12 mouse cellular contexts compared by ENCODE assay signal in genomic region chr11:117830401-117830800, GRCm38 (mm10). TPM values are rescaled to one million over a fixed set of nuclear protein-coding genes. Genes with fewer than 3 reads are reported as not detected.
A peak's percentile ranks its signal among the peaks of the same experiment; 100 is the strongest.
DNase-seq lines count a peak whose midpoint lies in the region; ATAC-seq and TF ChIP-seq lines count a peak whose summit lies in the region.
"Had no signal": no experiment of that assay in that cellular context is flagged by ENCODE, and none has a peak within 500 bp of the region (broad histone marks: within the 10 kb centered on the region; RNA-seq: fewer than 3 reads in every experiment).

No protein-coding gene starts in this region.

- DNase-seq in kidney, adult 2 months, result no peak
- no peak for DNase-seq in kidney, postnatal 4 days
- DNase-seq in cerebellum, postnatal 25 days, result no peak
- no peak for DNase-seq in cerebellum, postnatal 10 days
- DNase-seq: layer of hippocampus, adult 9-11 months; right cerebral cortex, postnatal 25 days had no signal

- H3K9ac ChIP-seq in limb, embryonic 12.5 days (replicated peaks), result no peak overlapping the region
- H3K9ac ChIP-seq in forebrain, embryonic 13.5 days, result no peak overlapping the region
- H3K9ac ChIP-seq: embryonic facial prominence, embryonic 12.5 days had no signal

- peak overlapping the region; percentile 95 for H3K27ac ChIP-seq in kidney, adult 2 months (ENCODE audit: insufficient read depth, low read depth, low read length)
- peak overlapping the region; percentile 79 for H3K27ac ChIP-seq in bone marrow, adult 2 months (ENCODE audit: control insufficient read depth, insufficient read depth, low read depth, low read length, poor library complexity)
- peak overlapping the region; percentile 29; the same call in 1 of the 2 replicates for H3K27ac ChIP-seq in limb, embryonic 12.5 days
- no peak overlapping the region for H3K27ac ChIP-seq in forebrain, embryonic 13.5 days
- H3K27ac ChIP-seq: embryonic facial prominence, embryonic 12.5 days had no signal

- H3K27me3 ChIP-seq in kidney, adult 2 months (replicated peaks; ENCODE audit: control insufficient read depth, insufficient read depth, low read length), result no peaks in the 10 kb centered on the region
- no peaks in the 10 kb centered on the region for H3K27me3 ChIP-seq in limb, embryonic 12.5 days
- no peaks in the 10 kb centered on the region for H3K27me3 ChIP-seq in forebrain, embryonic 13.5 days
- H3K27me3 ChIP-seq: embryonic facial prominence, embryonic 12.5 days had no signal

- 65% methylated on average over 9 of the region's 9 CpGs for WGBS in kidney, adult 2 months
- WGBS in bone marrow, adult 2 months, result 32% methylated on average over 9 of the region's 9 CpGs
- 85% methylated on average over 9 of the region's 9 CpGs for WGBS in limb, embryonic 12.5 days
- 65% methylated on average over 9 of the region's 9 CpGs for WGBS in forebrain, embryonic 13.5 days

- no peak overlapping the region for H3K4me3 ChIP-seq in kidney, adult 2 months (ENCODE audit: insufficient read depth, low read depth, low read length)
- H3K4me3 ChIP-seq in bone marrow, adult 2 months (replicated peaks; ENCODE audit: control insufficient read depth, low read depth, low read length), result peak overlapping the region; percentile 50
- no peak overlapping the region for H3K4me3 ChIP-seq in limb, embryonic 12.5 days (replicated peaks)
- H3K4me3 ChIP-seq in forebrain, embryonic 13.5 days, result no peak overlapping the region
- H3K4me3 ChIP-seq: embryonic facial prominence, embryonic 12.5 days had no signal

- TF ChIP-seq POLR2A in kidney, adult 2 months (IDR thresholded peaks at IDR 0.05; ENCODE audit: low read depth, low read length), result no peak
- no peak for TF ChIP-seq POLR2A in bone marrow, adult 2 months (IDR thresholded peaks at IDR 0.05; ENCODE audit: borderline replicate concordance, control insufficient read depth, low read depth, low read length)

- peaks cover 55% of the 10 kb centered on the region for H3K4me1 ChIP-seq in kidney, adult 2 months (ENCODE audit: control insufficient read depth, insufficient read depth, low read length)
- H3K4me1 ChIP-seq in bone marrow, adult 2 months (ENCODE audit: control insufficient read depth, insufficient read depth, low read length), result peaks cover 12% of the 10 kb centered on the region
- peaks cover 41% of the 10 kb centered on the region for H3K4me1 ChIP-seq in limb, embryonic 12.5 days (replicated peaks)
- H3K4me1 ChIP-seq in forebrain, embryonic 13.5 days, result peaks cover 50% of the 10 kb centered on the region

- no peak overlapping the region for H3K4me2 ChIP-seq in limb, embryonic 12.5 days
- H3K4me2 ChIP-seq in forebrain, embryonic 13.5 days, result no peak overlapping the region
- H3K4me2 ChIP-seq: embryonic facial prominence, embryonic 12.5 days had no signal

- no peaks in the 10 kb centered on the region for H3K36me3 ChIP-seq in kidney, adult 2 months (ENCODE audit: control insufficient read depth, insufficient read depth, low read length)
- no peaks in the 10 kb centered on the region for H3K36me3 ChIP-seq in limb, embryonic 12.5 days
- H3K36me3 ChIP-seq in forebrain, embryonic 13.5 days (ENCODE audit: poor library complexity, severe bottlenecking), result no peaks in the 10 kb centered on the region
- H3K36me3 ChIP-seq: embryonic facial prominence, embryonic 12.5 days had no signal

- no peak for ATAC-seq in limb, embryonic 12.5 days (ENCODE audit: insufficient number of reproducible peaks, insufficient read depth, low FRiP score, low TSS enrichment, low read depth)
- peak; percentile 16 for ATAC-seq in megakaryocyte-erythroid progenitor cell, adult 5-6 weeks (replicated peaks; ENCODE audit: low FRiP score, low TSS enrichment, poor library complexity, severe bottlenecking)
- ATAC-seq in forebrain, embryonic 13.5 days, result no peak
- ATAC-seq: midbrain, embryonic 16.5 days had no signal

- no peak for TF ChIP-seq CTCF in kidney, adult 2 months (conservative IDR thresholded peaks at IDR 0.05; ENCODE audit: insufficient read depth, insufficient read length, low read depth, low read length)
- no peak for TF ChIP-seq CTCF in bone marrow, adult 2 months (IDR thresholded peaks at IDR 0.05; ENCODE audit: control insufficient read depth, insufficient read depth, low read length)

- H3K9me3 ChIP-seq in limb, embryonic 12.5 days, result no peaks in the 10 kb centered on the region
- H3K9me3 ChIP-seq in forebrain, embryonic 13.5 days (replicated peaks), result no peaks in the 10 kb centered on the region
- H3K9me3 ChIP-seq: embryonic facial prominence, embryonic 12.5 days had no signal

RNA-seq across cellular contexts. Expression of gene Tk1, which starts 4.5 kb away (rescaled TPM):
- 15.5 and 15.8 TPM in 2 replicates for polyA plus RNA-seq in kidney, adult 2 months (2012; rRNA removed)
- polyA plus RNA-seq in bone marrow, adult 2 months (2011; ENCODE audit: insufficient read depth, insufficient read length, low replicate concordance, missing spikeins), result 145 and 156 TPM in 2 replicates
- polyA plus RNA-seq in limb, embryonic 12.5 days (2016; fragmentation: Nextera tagmentation; extraction: Ambion mirVana), result 136 and 143 TPM in 2 replicates
- total RNA-seq in megakaryocyte-erythroid progenitor cell, adult 5-6 weeks (2014; fragmentation: Nextera tagmentation), result 191 and 266 TPM in 2 replicates
- 46.7 and 52.5 TPM in 2 replicates for total RNA-seq in megakaryocyte-erythroid progenitor cell, adult 5-6 weeks (2017)
- 103 and 104 TPM in 2 replicates for polyA plus RNA-seq in forebrain, embryonic 13.5 days (2015; fragmentation: Nextera tagmentation; extraction: Ambion mirVana)

RNA-seq across cellular contexts. Expression of gene Afmid, which starts 4.7 kb away (rescaled TPM):
- polyA plus RNA-seq in kidney, adult 2 months (2012; rRNA removed), result 85.6 and 89.7 TPM in 2 replicates
- 16.9 and 21.8 TPM in 2 replicates for polyA plus RNA-seq in bone marrow, adult 2 months (2011; ENCODE audit: insufficient read depth, insufficient read length, low replicate concordance, missing spikeins)
- polyA plus RNA-seq in limb, embryonic 12.5 days (2016; fragmentation: Nextera tagmentation; extraction: Ambion mirVana), result 3.5 and 4.2 TPM in 2 replicates
- 7.2 and 9.4 TPM in 2 replicates for total RNA-seq in megakaryocyte-erythroid progenitor cell, adult 5-6 weeks (2014; fragmentation: Nextera tagmentation)
- total RNA-seq in megakaryocyte-erythroid progenitor cell, adult 5-6 weeks (2017), result 0.70 and 1.0 TPM in 2 replicates
- 7.4 and 7.5 TPM in 2 replicates for polyA plus RNA-seq in forebrain, embryonic 13.5 days (2015; fragmentation: Nextera tagmentation; extraction: Ambion mirVana)

RNA-seq across cellular contexts. Expression of gene Birc5, which starts 18.6 kb away (rescaled TPM):
- polyA plus RNA-seq in kidney, adult 2 months (2012; rRNA removed), result 0.75 and 1.3 TPM in 2 replicates
- polyA plus RNA-seq in bone marrow, adult 2 months (2011; ENCODE audit: insufficient read depth, insufficient read length, low replicate concordance, missing spikeins), result 390 and 403 TPM in 2 replicates
- polyA plus RNA-seq in limb, embryonic 12.5 days (2016; fragmentation: Nextera tagmentation; extraction: Ambion mirVana), result 346 and 369 TPM in 2 replicates
- total RNA-seq in megakaryocyte-erythroid progenitor cell, adult 5-6 weeks (2014; fragmentation: Nextera tagmentation), result 164 and 220 TPM in 2 replicates
- 144 and 182 TPM in 2 replicates for total RNA-seq in megakaryocyte-erythroid progenitor cell, adult 5-6 weeks (2017)
- 231 and 243 TPM in 2 replicates for polyA plus RNA-seq in forebrain, embryonic 13.5 days (2015; fragmentation: Nextera tagmentation; extraction: Ambion mirVana)

RNA-seq across cellular contexts. Expression of gene Gm20708, which starts 20.9 kb away (rescaled TPM):
- 0.18 and 0.22 TPM in 2 replicates for polyA plus RNA-seq in kidney, adult 2 months (2012; rRNA removed)
- 9.5 and 12.3 TPM in 2 replicates for polyA plus RNA-seq in bone marrow, adult 2 months (2011; ENCODE audit: insufficient read depth, insufficient read length, low replicate concordance, missing spikeins)
- polyA plus RNA-seq in limb, embryonic 12.5 days (2016; fragmentation: Nextera tagmentation; extraction: Ambion mirVana), result 0.36 and 0.58 TPM in 2 replicates
- total RNA-seq in megakaryocyte-erythroid progenitor cell, adult 5-6 weeks (2014; fragmentation: Nextera tagmentation), result 0.45 and 7.0 TPM in 2 replicates
- 3.5 TPM in 1 of 2 replicates, not detected in the other for total RNA-seq in megakaryocyte-erythroid progenitor cell, adult 5-6 weeks (2017)
- polyA plus RNA-seq in forebrain, embryonic 13.5 days (2015; fragmentation: Nextera tagmentation; extraction: Ambion mirVana), result 0.36 and 0.49 TPM in 2 replicates

RNA-seq across cellular contexts. Expression of gene Syngr2, which starts 20.9 kb away (rescaled TPM):
- 150 and 155 TPM in 2 replicates for polyA plus RNA-seq in kidney, adult 2 months (2012; rRNA removed)
- polyA plus RNA-seq in bone marrow, adult 2 months (2011; ENCODE audit: insufficient read depth, insufficient read length, low replicate concordance, missing spikeins), result 56.0 and 120 TPM in 2 replicates
- 27.6 and 28.8 TPM in 2 replicates for polyA plus RNA-seq in limb, embryonic 12.5 days (2016; fragmentation: Nextera tagmentation; extraction: Ambion mirVana)
- 166 and 173 TPM in 2 replicates for total RNA-seq in megakaryocyte-erythroid progenitor cell, adult 5-6 weeks (2014; fragmentation: Nextera tagmentation)
- 83.2 and 116 TPM in 2 replicates for total RNA-seq in megakaryocyte-erythroid progenitor cell, adult 5-6 weeks (2017)
- polyA plus RNA-seq in forebrain, embryonic 13.5 days (2015; fragmentation: Nextera tagmentation; extraction: Ambion mirVana), result 15.9 and 17.4 TPM in 2 replicates

Comparison
In these comparisons a context has a peak if more than half of its experiments do, and no peak if none do; other contexts are left out.
1. RNA of gene Birc5, which starts 18.6 kb away (polyA plus RNA-seq): 390 to 403 TPM in bone marrow, adult 2 months, 346 to 369 TPM in limb, embryonic 12.5 days and 231 to 243 TPM in forebrain, embryonic 13.5 days; 0.75 to 1.3 TPM in kidney, adult 2 months; every median in the first group is over 10 times any median in the second.